Mouse (Mus musculus) embryonic facial prominence, embryonic 11.5 days (tissue): ENCODE data around the gene Nrip2. TPM values are rescaled to one million over a fixed set of nuclear protein-coding genes. Genes with fewer than 3 reads are reported as not detected.
"Not testable (repeated sequence)": the region's sequence is repeated elsewhere in the genome, so short reads cannot be mapped to it uniquely, and the experiment has no call there.

Experiments
- ATAC-seq: fragments of 200-750 bp; cut with Nextera tagmentation; replicated peaks from 2 replicates; pipeline ENCODE4 v1.8.0; 2017; ENCODE audit warnings: low read depth; ENCODE audit not compliant: insufficient number of reproducible peaks, low FRiP score, low TSS enrichment
- DNase-seq: peaks from one replicate; pipeline ENCODE4 v3.0.0-alpha.2; 2015; ENCODE audit warnings: low spot score
- H3K27ac ChIP-seq: fragments of 300-500 bp; sonication (generic); replicated peaks from 2 replicates; pipeline ENCODE4 v1.5.1; 2014; ENCODE audit warnings: mild to moderate bottlenecking, low read depth, low read length, control low read depth
- H3K27me3 ChIP-seq: fragments of 300-500 bp; sonication (generic); 2 replicates; pipeline ENCODE4 v1.6.1; 2014; ENCODE audit warnings: mild to moderate bottlenecking, low read length, moderate library complexity, mixed read lengths; ENCODE audit not compliant: control insufficient read depth, insufficient read depth
- H3K36me3 ChIP-seq: fragments of 300-500 bp; sonication (generic); replicated peaks from 2 replicates; pipeline ENCODE4 v1.6.1; 2014; ENCODE audit warnings: low read depth, mild to moderate bottlenecking, low read length, moderate library complexity, mixed read lengths; ENCODE audit not compliant: control insufficient read depth, insufficient read depth
- H3K4me1 ChIP-seq: fragments of 300-500 bp; sonication (generic); 2 replicates; pipeline ENCODE4 v1.6.1; 2014; ENCODE audit warnings: low read length, mixed read lengths; ENCODE audit not compliant: control insufficient read depth, insufficient read depth
- H3K4me2 ChIP-seq: fragments of 300-500 bp; sonication (generic); 2 replicates; pipeline ENCODE4 v1.6.1; 2014; ENCODE audit warnings: low read depth, mild to moderate bottlenecking, control low read depth, low read length, moderate library complexity
- H3K4me3 ChIP-seq: fragments of 300-500 bp; sonication (generic); 2 replicates; pipeline ENCODE4 v1.5.1; 2014; ENCODE audit warnings: low read depth, low read length, control low read depth
- H3K9ac ChIP-seq: fragments of 300-500 bp; sonication (generic); replicated peaks from 2 replicates; pipeline ENCODE4 v1.6.1; 2014; ENCODE audit warnings: mild to moderate bottlenecking, control low read depth, low read length
- H3K9me3 ChIP-seq: fragments of 300-500 bp; sonication (generic); replicated peaks from 2 replicates; pipeline ENCODE4 v1.6.1; 2016; ENCODE audit warnings: mild to moderate bottlenecking, low read length, inconsistent platforms, mixed read lengths; ENCODE audit not compliant: control insufficient read depth
- WGBS: fragments of 180-500 bp; shearing (Covaris S2); extraction: QIAGEN DNeasy Blood & Tissue Kit; methylation state at CpG from one replicate; pipeline ENCODE4 v1.1.7; 2014; 5-methylcytosine and 5-hydroxymethylcytosine counted together
- polyA plus RNA-seq: library from polyadenylated mRNA; unstranded; fragments of >200 nt; fragmentation: Nextera tagmentation; extraction: Ambion mirVana; gene quantifications from 2 replicates; pipeline ENCODE4 v1.2.1, GENCODE M21; 2014

The Nrip2 gene
- polyA plus RNA-seq, 1 experiment from 2014 or later = 2.0 TPM

DNA sequence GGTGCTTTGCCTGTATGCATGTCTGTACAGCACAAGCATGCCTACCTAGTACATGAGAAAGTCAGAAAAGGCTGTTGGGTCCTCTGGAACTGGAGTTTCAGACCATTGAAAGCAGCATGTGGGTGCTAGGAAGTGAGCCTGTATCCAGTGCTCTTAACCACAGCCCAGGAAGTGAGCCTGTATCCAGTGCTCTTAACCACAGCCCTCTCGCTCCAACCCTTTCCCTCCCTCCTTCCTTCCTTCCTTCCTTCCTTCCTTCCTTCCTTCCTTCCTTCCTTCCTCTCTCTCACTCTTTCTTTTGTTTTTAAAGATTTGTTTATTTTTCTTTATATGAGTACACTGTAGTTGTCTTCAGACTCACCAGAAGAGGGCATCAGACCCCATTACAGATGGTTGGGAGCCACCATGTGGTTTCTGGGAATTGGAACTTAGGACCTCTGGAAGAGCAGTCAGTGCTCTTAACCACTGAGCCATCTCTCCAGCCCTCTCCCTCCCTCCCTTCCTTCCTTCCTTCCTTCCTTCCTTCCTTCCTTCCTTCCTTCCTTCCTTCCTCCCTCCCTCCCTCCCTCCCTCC, 18.4 kb upstream of the Nrip2 start:
- H3K27ac ChIP-seq, H3K9ac ChIP-seq, H3K27me3 ChIP-seq, H3K4me1 ChIP-seq, ATAC-seq, DNase-seq, H3K9me3 ChIP-seq, H3K4me2 ChIP-seq, H3K36me3 ChIP-seq, H3K4me3 ChIP-seq: not testable (repeated sequence)
- WGBS = 78% methylated on average over 1 of the region's 1 CpGs

DNA sequence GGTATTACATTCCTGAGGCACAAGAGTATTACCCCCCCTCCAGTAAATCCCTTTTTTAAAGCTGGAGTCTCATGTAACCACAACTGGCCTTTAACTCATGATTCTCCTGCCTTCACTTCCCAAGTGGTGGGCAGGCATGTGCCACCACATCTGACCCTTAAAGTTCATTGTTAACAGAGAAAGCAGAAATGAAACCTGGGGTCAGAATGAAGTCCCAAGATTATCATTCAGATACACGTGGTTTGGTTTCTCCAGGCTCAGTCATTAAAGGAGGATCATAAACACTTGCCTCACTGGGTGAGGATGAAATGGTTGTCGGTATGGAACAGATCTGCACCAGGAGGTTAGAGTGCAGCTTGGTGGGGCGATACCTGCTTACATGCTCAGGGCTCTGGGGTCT, 17.8 kb upstream of the Nrip2 start:
- no peak overlapping the region for H3K27ac ChIP-seq
- 85% methylated on average over 3 of the region's 3 CpGs for WGBS
- DNase-seq (no peak), ATAC-seq (no peak)
- no peak overlapping the region for H3K4me2 ChIP-seq
- H3K4me3 ChIP-seq = no peak overlapping the region
- H3K9me3 ChIP-seq = no peaks in the 10 kb centered on the region
- H3K36me3 ChIP-seq = peaks cover 3% of the 10 kb centered on the region; the same call in 1 of the 2 replicates
- no peaks in the 10 kb centered on the region for H3K27me3 ChIP-seq
- no peaks in the 10 kb centered on the region for H3K4me1 ChIP-seq
- H3K9ac ChIP-seq = no peak overlapping the region

DNA sequence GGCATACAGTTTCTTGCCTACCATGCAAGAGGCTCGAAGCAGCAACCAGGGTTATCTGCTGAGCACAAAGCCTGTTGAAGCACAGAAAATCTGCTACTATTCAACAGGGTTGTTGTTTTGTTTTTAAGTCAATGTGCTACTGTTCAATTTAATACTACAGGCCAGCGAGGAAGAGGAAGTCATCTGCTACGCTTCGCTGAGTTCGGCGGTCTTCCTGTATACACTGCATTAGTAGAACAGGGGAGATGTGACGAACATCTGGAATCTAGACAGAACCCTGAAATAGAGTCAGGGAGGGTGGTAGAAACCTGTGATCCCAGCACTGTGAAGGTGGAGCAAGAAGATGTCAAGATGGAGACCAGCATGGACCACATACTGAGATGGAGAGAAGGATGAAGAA, 15.3 kb upstream of the Nrip2 start:
- Histone ChIP-seq H3K4me3 (no peak overlapping the region), H3K9me3 (no peaks in the 10 kb centered on the region), H3K9ac (no peak overlapping the region), H3K4me2 (no peak overlapping the region), H3K27me3 (no peaks in the 10 kb centered on the region), H3K4me1 (no peaks in the 10 kb centered on the region), H3K36me3 (no peaks in the 10 kb centered on the region), H3K27ac (no peak overlapping the region)
- no peak for ATAC-seq
- DNase-seq = no peak
- WGBS = 62% methylated on average over 7 of the region's 7 CpGs

GRCm38 (mm10) chr6:128385026-128385425, 14.1 kb upstream of the Nrip2 start:
- WGBS = 94% methylated on average over 1 of the region's 1 CpGs
- ATAC-seq (no peak), DNase-seq (no peak)
- Histone ChIP-seq H3K4me2 (no peak overlapping the region), H3K4me1 (no peaks in the 10 kb centered on the region), H3K27ac (no peak overlapping the region), H3K27me3 (no peaks in the 10 kb centered on the region), H3K9me3 (no peaks in the 10 kb centered on the region), H3K9ac (no peak overlapping the region), H3K36me3 (no peaks in the 10 kb centered on the region), H3K4me3 (no peak overlapping the region)

DNA sequence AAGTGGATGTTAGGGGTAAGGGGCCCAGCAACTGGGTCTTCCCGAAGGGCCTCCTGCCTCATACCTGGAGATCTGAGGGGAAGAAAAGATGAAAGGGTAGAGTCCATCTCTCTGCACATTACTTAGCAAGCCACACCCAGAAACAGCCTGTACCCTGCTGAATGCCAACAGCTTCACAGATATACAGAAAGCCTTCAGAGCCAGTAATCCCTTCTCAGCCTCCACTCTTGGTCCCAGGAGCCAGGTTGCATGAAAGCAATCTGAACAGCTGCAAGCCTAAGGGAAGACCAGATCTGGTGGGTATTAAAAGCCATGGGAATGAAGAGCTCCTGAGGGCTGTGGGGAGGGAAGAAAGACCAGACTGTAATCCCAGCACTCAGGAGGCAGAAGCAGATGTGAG, 9.9 kb upstream of the Nrip2 start:
- WGBS = 100% methylated on average over 1 of the region's 1 CpGs
- DNase-seq = no peak
- no peak for ATAC-seq

DNA sequence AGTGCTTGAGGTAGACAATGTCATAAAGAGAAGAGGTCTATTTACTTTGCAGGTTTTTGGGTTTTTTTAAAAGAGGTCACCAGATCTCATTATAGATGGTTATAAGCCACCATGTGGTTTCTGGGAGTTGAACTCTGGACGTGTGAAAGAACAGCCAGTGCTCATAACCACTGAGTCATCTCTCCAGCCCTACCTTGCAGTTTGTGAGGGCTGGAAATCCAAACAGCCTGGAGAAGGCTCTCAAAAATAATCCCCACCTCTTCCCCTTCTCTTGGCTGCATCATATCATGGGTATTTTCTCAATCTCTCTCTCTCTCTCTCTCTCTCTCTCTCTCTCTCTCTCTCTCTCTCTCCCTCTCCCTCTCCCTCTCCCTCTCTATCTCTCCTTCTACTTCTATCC, 8.4 kb upstream of the Nrip2 start:
- 55% methylated on average over 1 of the region's 1 CpGs for WGBS
- no peak overlapping the region for H3K9ac ChIP-seq

More for the DNA sequence above, 9.9 kb upstream of the Nrip2 start:
- no peaks in the 10 kb centered on the region for H3K4me1 ChIP-seq
- H3K36me3 ChIP-seq = no peaks in the 10 kb centered on the region
- H3K9me3 ChIP-seq = no peaks in the 10 kb centered on the region
- no peaks in the 10 kb centered on the region for H3K27me3 ChIP-seq
- no peak overlapping the region for H3K27ac ChIP-seq
- no peak overlapping the region for H3K4me2 ChIP-seq
- no peak overlapping the region for H3K9ac ChIP-seq
- no peak overlapping the region for H3K4me3 ChIP-seq

DNA sequence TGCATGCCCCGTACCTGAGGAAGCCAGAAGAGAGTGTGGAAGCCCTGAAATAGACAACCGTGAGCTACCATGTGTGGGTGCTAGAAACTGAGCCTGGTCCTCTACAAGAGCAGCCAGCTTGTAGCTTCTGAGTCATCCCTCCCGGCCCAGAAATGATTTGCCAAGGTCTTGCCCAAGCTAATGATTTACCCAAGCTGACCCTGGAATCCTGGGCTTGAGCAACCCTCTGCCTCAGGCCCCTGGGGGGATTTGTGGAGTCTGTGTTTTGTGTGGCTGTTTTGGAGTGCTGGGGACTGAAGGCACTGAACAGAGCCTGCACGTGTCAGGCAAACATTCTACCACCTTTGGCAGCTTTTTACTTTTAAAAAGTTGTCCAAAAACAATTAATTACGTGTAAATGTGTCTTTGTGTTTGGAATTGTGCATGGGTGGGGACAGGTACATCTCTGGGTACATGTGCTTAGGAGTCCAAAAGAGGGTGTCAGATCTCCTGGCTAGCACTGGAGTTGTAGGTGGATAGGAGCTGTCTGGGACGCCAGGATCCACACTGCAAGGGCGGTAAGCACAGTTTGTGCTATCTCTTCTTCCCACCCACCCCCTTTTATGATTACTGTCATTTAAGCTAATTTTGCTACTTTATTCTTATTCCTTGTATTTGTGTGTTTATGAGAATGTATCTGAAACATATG, 1.4 kb upstream of the Nrip2 start:
- no peak overlapping the region for H3K4me2 ChIP-seq
- H3K9me3 ChIP-seq = no peaks in the 10 kb centered on the region
- no peak overlapping the region for H3K4me3 ChIP-seq
- DNase-seq = no peak
- H3K9ac ChIP-seq = no peak overlapping the region
- H3K36me3 ChIP-seq = no peaks in the 10 kb centered on the region
- no peaks in the 10 kb centered on the region for H3K27me3 ChIP-seq
- ATAC-seq = no peak
- H3K4me1 ChIP-seq = no peaks in the 10 kb centered on the region
- H3K27ac ChIP-seq = no peak overlapping the region
- WGBS = 77% methylated on average over 7 of the region's 7 CpGs

More for the DNA sequence above, 8.4 kb upstream of the Nrip2 start:
- no peak overlapping the region for H3K4me2 ChIP-seq
- ATAC-seq (no peak), DNase-seq (no peak)
- H3K4me1 ChIP-seq = no peaks in the 10 kb centered on the region
- no peaks in the 10 kb centered on the region for H3K27me3 ChIP-seq
- no peaks in the 10 kb centered on the region for H3K36me3 ChIP-seq
- H3K27ac ChIP-seq = no peak overlapping the region
- H3K9me3 ChIP-seq = no peaks in the 10 kb centered on the region
- no peak overlapping the region for H3K4me3 ChIP-seq

GRCm38 (mm10) chr6:128399421-128400185, 507 bp downstream of the Nrip2 start:
- Histone ChIP-seq H3K4me2 (no peak overlapping the region), H3K4me1 (no peaks in the 10 kb centered on the region), H3K9me3 (no peaks in the 10 kb centered on the region), H3K4me3 (no peak overlapping the region), H3K36me3 (no peaks in the 10 kb centered on the region), H3K27me3 (no peaks in the 10 kb centered on the region), H3K9ac (0 out of 2 replicates have a peak overlapping the region, but pooled peaks have one; percentile 5), H3K27ac (no peak overlapping the region)
- DNase-seq (peak; percentile 20), ATAC-seq (peak; percentile 43; the same call in 1 of the 2 replicates)
- WGBS = 48% methylated on average over 21 of the region's 21 CpGs
